Mouse (Mus musculus) c-Kit-positive CD71-positive TER-119-negative erythroid progenitor cells, embryonic 14.5 days (primary cell): ENCODE data around the gene Rbm47.
"Not testable (repeated sequence)": the region's sequence is repeated elsewhere in the genome, so short reads cannot be mapped to it uniquely, and the experiment has no call there.

Experiments used
- DNase-seq: peaks from one replicate; pipeline ENCODE4 v3.0.0-alpha.2; 2013; ENCODE audit warnings: low read depth

Rbm47 gene

GRCm38 (mm10) chr5:66014437-66014836 lies 158.5 kb downstream of the Rbm47 start:
- DNase-seq, result no peak

- DNase-seq, result no peak
These were observed 158.9 kb downstream of the Rbm47 start for GRCm38 (mm10) chr5:66013999-66014398.

GRCm38 (mm10) chr5:66008245-66008967 lies 164.5 kb downstream of the Rbm47 start:
- no peak for DNase-seq

GRCm38 (mm10) chr5:66005041-66005678 lies 167.8 kb downstream of the Rbm47 start:
- DNase-seq, result no peak

- no peak for DNase-seq
These were observed 168.6 kb downstream of the Rbm47 start, which contains the start of gene 9130230L23Rik for GRCm38 (mm10) chr5:66004134-66004925. Gene 9130230L23Rik, minus strand, starts transcription at chr5:66004285.

- no peak for DNase-seq
These were observed 171.7 kb downstream of the Rbm47 start for GRCm38 (mm10) chr5:66001232-66001631.

GRCm38 (mm10) chr5:66000567-66001125 lies 172.3 kb downstream of the Rbm47 start:
- DNase-seq, result no peak

GRCm38 (mm10) chr5:66000074-66000473 lies 172.8 kb downstream of the Rbm47 start:
- DNase-seq, result no peak

GRCm38 (mm10) chr5:65999106-65999505 lies 173.8 kb downstream of the Rbm47 start:
- DNase-seq, result no peak

GRCm38 (mm10) chr5:65997813-65998212 lies 175.1 kb downstream of the Rbm47 start:
- DNase-seq, result no peak

GRCm38 (mm10) chr5:65994643-65995042 lies 178.3 kb downstream of the Rbm47 start:
- DNase-seq, result no peak

GRCm38 (mm10) chr5:65991191-65991590 lies 181.7 kb downstream of the Rbm47 start:
- DNase-seq, result peak; percentile 6

GRCm38 (mm10) chr5:65987004-65987403 lies 185.9 kb downstream of the Rbm47 start:
- not testable (repeated sequence) for DNase-seq

- no peak for DNase-seq
These were observed 186.5 kb downstream of the Rbm47 start for GRCm38 (mm10) chr5:65986426-65986825.

GRCm38 (mm10) chr5:65975731-65976130 lies 197.2 kb downstream of the Rbm47 start:
- DNase-seq, result no peak

GRCm38 (mm10) chr5:65973189-65973588 lies 199.7 kb downstream of the Rbm47 start:
- no peak for DNase-seq

- DNase-seq, result no peak
These were observed 204.9 kb downstream of the Rbm47 start for GRCm38 (mm10) chr5:65968004-65968403.

GRCm38 (mm10) chr5:65967091-65967490 lies 205.8 kb downstream of the Rbm47 start:
- DNase-seq, result no peak
